Mouse (Mus musculus): ENCODE data around the gene Cstf2t. TPM values are rescaled to one million over a fixed set of nuclear protein-coding genes. Genes with fewer than 3 reads are reported as not detected.
A peak's percentile ranks its signal among the peaks of the same experiment; 100 is the strongest.

Gene Cstf2t
- polyA plus RNA-seq, 1 experiment from 2014 or later = 21.4 TPM

DNA sequence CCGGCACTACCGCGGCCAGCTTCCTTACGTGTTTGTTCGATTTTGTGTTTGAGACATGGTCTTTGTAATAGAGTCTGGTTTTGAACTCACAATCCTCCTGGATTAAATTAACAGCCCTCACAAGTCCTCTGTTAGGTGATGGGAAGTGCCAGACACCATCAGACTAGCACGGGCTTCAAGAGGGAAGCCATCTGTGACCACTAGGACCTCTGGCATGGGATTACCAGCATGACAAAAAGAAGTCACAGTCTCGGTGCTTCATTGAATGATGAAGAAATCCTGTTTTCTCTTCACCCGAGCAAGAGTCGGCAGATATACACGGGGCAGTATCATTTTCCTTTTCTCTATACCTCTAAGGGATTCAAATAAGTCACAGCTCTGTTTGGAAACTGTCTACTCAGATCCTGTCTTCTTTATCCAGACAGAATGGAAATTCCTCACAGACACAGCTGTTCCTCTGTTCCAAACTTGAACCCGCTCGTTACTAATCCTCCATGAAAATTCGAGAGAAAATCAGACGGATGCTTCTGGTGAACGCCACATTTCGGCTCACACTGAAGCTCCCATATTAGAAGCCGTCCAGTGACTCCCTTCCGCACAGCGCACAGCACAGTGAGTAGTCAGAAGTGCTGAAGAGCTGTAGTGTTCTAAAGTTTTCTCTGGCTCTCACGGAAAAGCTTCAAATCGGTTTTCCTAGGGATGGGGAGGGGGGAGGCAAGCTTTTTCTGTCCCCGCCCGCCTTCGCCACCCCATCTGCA is 8.5 kb upstream of the Cstf2t start:
- DNase-seq (ENCODE audit: low spot score) (no peak), ATAC-seq (no peak)
- no peak for TF ChIP-seq CTCF (IDR thresholded peaks at IDR 0.05)
- no peak for TF ChIP-seq EP300 (IDR thresholded peaks at IDR 0.05)
- Histone ChIP-seq H3K4me3 (ENCODE audit: low read depth, low read length) (no peak overlapping the region), H3K4me2 (replicated peaks; ENCODE audit: low read depth, low read length) (no peak overlapping the region), H3K36me3 (ENCODE audit: insufficient read depth, low read length) (no peaks in the 10 kb centered on the region), H3K9me3 (ENCODE audit: low read length) (no peaks in the 10 kb centered on the region), H3K27ac (ENCODE audit: low read length) (no peak overlapping the region), H3K27me3 (replicated peaks; ENCODE audit: insufficient read depth, low read length) (no peaks in the 10 kb centered on the region), H3K4me1 (ENCODE audit: insufficient read depth, low read depth, low read length) (no peaks in the 10 kb centered on the region), H3K9ac (replicated peaks; ENCODE audit: low read depth) (no peak overlapping the region)
- WGBS = 58% methylated on average over 24 of the region's 24 CpGs

DNA sequence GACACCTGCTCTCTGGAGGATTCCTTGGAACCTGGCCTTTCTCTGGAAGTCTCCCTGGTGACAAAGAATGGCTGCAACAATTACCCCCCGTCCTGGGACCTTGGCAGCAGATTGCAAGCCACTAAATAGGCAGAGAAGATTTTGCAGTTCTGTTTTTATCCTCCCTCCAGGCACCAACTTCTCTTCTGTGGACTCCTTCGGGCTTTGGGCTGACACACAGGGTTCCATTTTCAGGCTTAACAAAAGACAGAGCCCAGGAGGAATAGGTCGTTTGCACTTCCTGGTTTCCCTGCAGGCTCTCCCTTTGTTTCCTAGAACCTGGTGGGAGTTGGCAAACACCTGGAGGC is 7.9 kb upstream of the Cstf2t start:
- ATAC-seq (no peak), DNase-seq (ENCODE audit: low spot score) (no peak)
- Histone ChIP-seq H3K27me3 (replicated peaks; ENCODE audit: insufficient read depth, low read length) (no peaks in the 10 kb centered on the region), H3K27ac (ENCODE audit: low read length) (no peak overlapping the region), H3K36me3 (ENCODE audit: insufficient read depth, low read length) (no peaks in the 10 kb centered on the region), H3K9me3 (ENCODE audit: low read length) (no peaks in the 10 kb centered on the region), H3K4me3 (ENCODE audit: low read depth, low read length) (no peak overlapping the region), H3K9ac (replicated peaks; ENCODE audit: low read depth) (no peak overlapping the region), H3K4me1 (ENCODE audit: insufficient read depth, low read depth, low read length) (no peaks in the 10 kb centered on the region), H3K4me2 (replicated peaks; ENCODE audit: low read depth, low read length) (no peak overlapping the region)
- WGBS = 17% methylated on average over 3 of the region's 3 CpGs
- TF ChIP-seq EP300 (IDR thresholded peaks at IDR 0.05) (no peak), CTCF (IDR thresholded peaks at IDR 0.05) (no peak)

DNA sequence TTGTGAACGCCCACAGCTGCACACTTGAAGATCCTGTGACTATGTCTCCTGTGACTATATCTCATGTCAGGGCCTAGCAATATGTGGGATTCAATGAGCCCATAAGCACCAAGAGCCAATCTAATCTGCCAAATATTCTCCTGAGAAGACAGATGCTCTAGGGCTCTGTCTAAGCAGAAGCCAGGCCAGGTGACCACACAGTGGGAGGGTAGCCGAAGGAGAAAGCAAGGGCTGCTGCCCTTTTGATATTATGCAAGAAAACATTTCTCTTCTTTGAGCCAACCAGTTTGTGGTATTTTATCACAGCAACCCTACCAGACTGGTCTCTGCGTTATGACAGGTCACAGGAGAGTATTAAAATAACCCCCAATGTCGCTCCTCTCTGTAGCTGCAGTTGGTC is 6.5 kb upstream of the Cstf2t start:
- Histone ChIP-seq H3K9me3 (ENCODE audit: low read length) (no peaks in the 10 kb centered on the region), H3K9ac (replicated peaks; ENCODE audit: low read depth) (no peak overlapping the region), H3K4me1 (ENCODE audit: insufficient read depth, low read depth, low read length) (no peaks in the 10 kb centered on the region), H3K27ac (ENCODE audit: low read length) (no peak overlapping the region), H3K27me3 (replicated peaks; ENCODE audit: insufficient read depth, low read length) (no peaks in the 10 kb centered on the region), H3K4me3 (ENCODE audit: low read depth, low read length) (no peak overlapping the region), H3K4me2 (replicated peaks; ENCODE audit: low read depth, low read length) (no peak overlapping the region), H3K36me3 (ENCODE audit: insufficient read depth, low read length) (no peaks in the 10 kb centered on the region)
- no peak for ATAC-seq
- TF ChIP-seq CTCF (IDR thresholded peaks at IDR 0.05) (no peak), EP300 (IDR thresholded peaks at IDR 0.05) (no peak)
- 85% methylated on average over 4 of the region's 4 CpGs for WGBS
- no peak for DNase-seq (ENCODE audit: low spot score)

- no peak for TF ChIP-seq EP300 (IDR thresholded peaks at IDR 0.05)
- TF ChIP-seq CTCF (IDR thresholded peaks at IDR 0.05) = no peak
- H3K4me2 ChIP-seq (replicated peaks; ENCODE audit: low read depth, low read length) = no peak overlapping the region
- H3K36me3 ChIP-seq (ENCODE audit: insufficient read depth, low read length) = no peaks in the 10 kb centered on the region
- no peak for ATAC-seq
- H3K9ac ChIP-seq (replicated peaks; ENCODE audit: low read depth) = no peak overlapping the region
- H3K9me3 ChIP-seq (ENCODE audit: low read length) = no peaks in the 10 kb centered on the region
- no peaks in the 10 kb centered on the region for H3K27me3 ChIP-seq (replicated peaks; ENCODE audit: insufficient read depth, low read length)
- no peak overlapping the region for H3K27ac ChIP-seq (ENCODE audit: low read length)
- WGBS = 64% methylated on average over 3 of the region's 3 CpGs
- no peak overlapping the region for H3K4me3 ChIP-seq (ENCODE audit: low read depth, low read length)
- H3K4me1 ChIP-seq (ENCODE audit: insufficient read depth, low read depth, low read length) = peaks cover under 1% of the 10 kb centered on the region; the same call in 1 of the 2 replicates
- DNase-seq (ENCODE audit: low spot score) = no peak
Measured at GRCm38 (mm10) chr19:31078241-31078640, 4.4 kb upstream of the Cstf2t start.

DNA sequence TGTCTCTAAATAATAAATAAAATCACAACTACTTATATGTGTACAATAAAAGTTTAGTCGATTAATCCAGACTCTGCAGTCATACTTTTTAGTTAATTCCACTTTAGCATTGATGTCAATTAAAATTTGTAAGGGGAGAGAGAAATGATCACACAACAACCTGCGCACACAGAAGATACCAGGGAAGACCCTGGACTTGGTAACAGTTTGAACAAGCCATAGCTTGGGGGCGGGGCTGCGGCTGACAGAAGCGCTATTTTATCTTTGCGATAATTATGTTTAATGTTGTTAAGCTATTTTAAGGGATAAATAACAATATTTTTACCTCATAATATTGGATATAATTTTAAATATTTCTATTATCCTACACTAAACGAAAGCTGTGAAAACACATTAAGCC is 411 bp upstream of the Cstf2t start:
- H3K4me3 ChIP-seq (ENCODE audit: low read depth, low read length) = peak overlapping the region; percentile 72
- ATAC-seq (no peak), DNase-seq (ENCODE audit: low spot score) (no peak)
- H3K27ac ChIP-seq (ENCODE audit: low read length) = peak overlapping the region; percentile 59
- H3K4me2 ChIP-seq (replicated peaks; ENCODE audit: low read depth, low read length) = peak overlapping the region; percentile 76
- H3K9me3 ChIP-seq (ENCODE audit: low read length) = no peaks in the 10 kb centered on the region
- H3K9ac ChIP-seq (replicated peaks; ENCODE audit: low read depth) = 0 out of 2 replicates have a peak overlapping the region, but pooled peaks have one; percentile 26
- TF ChIP-seq EP300 (IDR thresholded peaks at IDR 0.05) = no peak
- no peak for TF ChIP-seq CTCF (IDR thresholded peaks at IDR 0.05)
- WGBS = 18% methylated on average over 7 of the region's 7 CpGs
- H3K4me1 ChIP-seq (ENCODE audit: insufficient read depth, low read depth, low read length) = peaks cover 8% of the 10 kb centered on the region; the same call in 1 of the 2 replicates
- no peaks in the 10 kb centered on the region for H3K36me3 ChIP-seq (ENCODE audit: insufficient read depth, low read length)
- H3K27me3 ChIP-seq (replicated peaks; ENCODE audit: insufficient read depth, low read length) = no peaks in the 10 kb centered on the region

- H3K27ac ChIP-seq (ENCODE audit: low read length) = no peak overlapping the region
- H3K36me3 ChIP-seq (ENCODE audit: insufficient read depth, low read length) = no peaks in the 10 kb centered on the region
- H3K9me3 ChIP-seq (ENCODE audit: low read length) = no peaks in the 10 kb centered on the region
- H3K4me2 ChIP-seq (replicated peaks; ENCODE audit: low read depth, low read length) = peak overlapping the region; percentile 76
- H3K27me3 ChIP-seq (replicated peaks; ENCODE audit: insufficient read depth, low read length) = no peaks in the 10 kb centered on the region
- peaks cover 8% of the 10 kb centered on the region; the same call in 1 of the 2 replicates for H3K4me1 ChIP-seq (ENCODE audit: insufficient read depth, low read depth, low read length)
- WGBS = 95% methylated on average over 8 of the region's 8 CpGs
- DNase-seq (ENCODE audit: low spot score) = no peak
- TF ChIP-seq EP300 (IDR thresholded peaks at IDR 0.05) = no peak
- TF ChIP-seq CTCF (IDR thresholded peaks at IDR 0.05) = no peak
- H3K4me3 ChIP-seq (ENCODE audit: low read depth, low read length) = peak overlapping the region; percentile 72
- ATAC-seq = no peak
- no peak overlapping the region for H3K9ac ChIP-seq (replicated peaks; ENCODE audit: low read depth)
Measured at GRCm38 (mm10) chr19:31083761-31084160, 1.1 kb downstream of the Cstf2t start.

All from lung, postnatal 0 days (tissue).